Mouse (Mus musculus): ENCODE data around the gene Bmt2. TPM values are rescaled to one million over a fixed set of nuclear protein-coding genes. Genes with fewer than 3 reads are reported as not detected.

The Bmt2 gene
- polyA plus RNA-seq, 1 experiment from 2014 or later: 25.8 TPM

DNA sequence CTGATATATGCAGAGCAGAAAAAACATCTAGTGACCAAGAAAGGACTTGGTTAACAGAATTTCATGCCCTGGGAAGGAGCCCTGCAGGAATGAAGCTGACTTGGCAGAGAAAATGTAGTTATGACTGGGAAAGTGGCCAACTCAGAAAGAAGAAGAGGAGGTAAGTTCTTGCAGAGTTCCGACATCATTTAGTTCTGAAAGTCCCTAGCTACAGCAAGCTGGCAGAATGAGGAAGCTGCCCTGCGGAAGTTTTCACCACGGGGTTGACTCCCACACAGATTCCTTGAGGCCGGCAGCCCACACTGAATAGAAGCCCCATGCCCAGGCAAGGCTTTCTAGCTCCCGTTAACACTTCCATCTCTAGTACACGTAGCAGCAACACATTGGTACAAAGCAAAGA is 76.2 kb downstream of the Bmt2 start:
- Histone ChIP-seq H3K9ac (replicated peaks; ENCODE audit: low read length) (no peak overlapping the region), H3K4me3 (ENCODE audit: low read depth, low read length) (no peak overlapping the region), H3K9me3 (replicated peaks; ENCODE audit: control insufficient read depth, low read length) (no peaks in the 10 kb centered on the region), H3K27ac (replicated peaks; ENCODE audit: low read depth, low read length) (no peak overlapping the region), H3K36me3 (replicated peaks; ENCODE audit: control insufficient read depth, insufficient read depth, low read depth, low read length) (no peaks in the 10 kb centered on the region), H3K4me1 (ENCODE audit: control insufficient read depth, insufficient read depth, low read length) (no peaks in the 10 kb centered on the region), H3K27me3 (ENCODE audit: control insufficient read depth, insufficient read depth, low read length) (no peaks in the 10 kb centered on the region), H3K4me2 (ENCODE audit: low read depth, low read length) (no peak overlapping the region)
- 89% methylated on average over 6 of the region's 6 CpGs for WGBS
- DNase-seq (ENCODE audit: low spot score) (no peak), ATAC-seq (replicated peaks; ENCODE audit: insufficient number of reproducible peaks, low FRiP score, low TSS enrichment, low read depth) (no peak)

DNA sequence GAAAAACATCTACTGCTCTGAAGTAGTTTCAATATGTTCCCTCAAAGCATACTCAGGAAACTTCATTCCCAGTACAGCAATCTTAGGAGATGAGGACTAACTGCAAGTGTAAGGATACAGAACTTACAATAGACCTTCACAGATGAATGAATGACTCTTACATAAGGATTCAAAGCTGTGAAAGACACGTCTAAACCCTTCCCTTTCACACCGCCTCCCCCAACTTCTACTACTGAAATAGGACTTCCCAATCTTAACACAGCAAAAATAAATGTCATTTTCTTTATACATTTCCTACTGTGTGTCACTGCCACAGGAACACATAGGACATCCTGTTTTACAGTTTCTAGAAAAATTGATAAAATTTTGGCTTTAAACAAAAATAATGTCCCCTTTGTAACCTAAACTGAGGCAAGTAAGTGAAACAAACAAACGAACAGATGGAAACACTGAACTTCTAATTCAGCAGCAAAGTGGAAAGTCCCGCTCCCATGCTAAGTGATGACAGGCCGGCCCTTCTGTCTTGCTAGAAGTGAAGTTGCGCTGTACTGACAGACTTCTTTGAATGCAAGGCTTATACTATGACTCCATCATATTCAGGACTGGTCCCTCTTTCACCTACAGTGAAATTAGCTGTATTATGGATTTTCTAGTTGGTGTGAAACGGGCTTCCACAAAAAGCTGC is 79.4 kb downstream of the Bmt2 start:
- Histone ChIP-seq H3K36me3 (replicated peaks; ENCODE audit: control insufficient read depth, insufficient read depth, low read depth, low read length) (no peaks in the 10 kb centered on the region; the same call in 1 of the 2 replicates), H3K4me3 (ENCODE audit: low read depth, low read length) (no peak overlapping the region), H3K9ac (replicated peaks; ENCODE audit: low read length) (no peak overlapping the region), H3K4me2 (ENCODE audit: low read depth, low read length) (no peak overlapping the region), H3K9me3 (replicated peaks; ENCODE audit: control insufficient read depth, low read length) (no peaks in the 10 kb centered on the region), H3K27ac (replicated peaks; ENCODE audit: low read depth, low read length) (no peak overlapping the region), H3K4me1 (ENCODE audit: control insufficient read depth, insufficient read depth, low read length) (no peaks in the 10 kb centered on the region), H3K27me3 (ENCODE audit: control insufficient read depth, insufficient read depth, low read length) (no peaks in the 10 kb centered on the region)
- DNase-seq (ENCODE audit: low spot score) (no peak), ATAC-seq (replicated peaks; ENCODE audit: insufficient number of reproducible peaks, low FRiP score, low TSS enrichment, low read depth) (no peak)
- 76% methylated on average over 7 of the region's 7 CpGs for WGBS

- no peak overlapping the region for H3K4me2 ChIP-seq (ENCODE audit: low read depth, low read length)
- no peak for ATAC-seq (replicated peaks; ENCODE audit: insufficient number of reproducible peaks, low FRiP score, low TSS enrichment, low read depth)
- no peak overlapping the region for H3K4me3 ChIP-seq (ENCODE audit: low read depth, low read length)
- H3K4me1 ChIP-seq (ENCODE audit: control insufficient read depth, insufficient read depth, low read length): no peaks in the 10 kb centered on the region
- H3K27ac ChIP-seq (replicated peaks; ENCODE audit: low read depth, low read length): no peak overlapping the region
- 33% methylated on average over 4 of the region's 4 CpGs for WGBS
- DNase-seq (ENCODE audit: low spot score): peak; percentile 82
- no peak overlapping the region for H3K9ac ChIP-seq (replicated peaks; ENCODE audit: low read length)
- no peaks in the 10 kb centered on the region for H3K27me3 ChIP-seq (ENCODE audit: control insufficient read depth, insufficient read depth, low read length)
- no peaks in the 10 kb centered on the region for H3K9me3 ChIP-seq (replicated peaks; ENCODE audit: control insufficient read depth, low read length)
- no peaks in the 10 kb centered on the region; the same call in none of the 2 replicates for H3K36me3 ChIP-seq (replicated peaks; ENCODE audit: control insufficient read depth, insufficient read depth, low read depth, low read length)
Observed at GRCm38 (mm10) chr6:13592729-13593345, 84.9 kb downstream of the Bmt2 start.

- H3K9ac ChIP-seq (replicated peaks; ENCODE audit: low read length): no peak overlapping the region
- no peak overlapping the region for H3K4me3 ChIP-seq (ENCODE audit: low read depth, low read length)
- WGBS: 45% methylated on average over 2 of the region's 2 CpGs
- no peaks in the 10 kb centered on the region for H3K9me3 ChIP-seq (replicated peaks; ENCODE audit: control insufficient read depth, low read length)
- H3K4me1 ChIP-seq (ENCODE audit: control insufficient read depth, insufficient read depth, low read length): no peaks in the 10 kb centered on the region
- no peaks in the 10 kb centered on the region for H3K27me3 ChIP-seq (ENCODE audit: control insufficient read depth, insufficient read depth, low read length)
- H3K4me2 ChIP-seq (ENCODE audit: low read depth, low read length): no peak overlapping the region
- no peak overlapping the region for H3K27ac ChIP-seq (replicated peaks; ENCODE audit: low read depth, low read length)
- ATAC-seq (replicated peaks; ENCODE audit: insufficient number of reproducible peaks, low FRiP score, low TSS enrichment, low read depth) (no peak), DNase-seq (ENCODE audit: low spot score) (no peak)
- H3K36me3 ChIP-seq (replicated peaks; ENCODE audit: control insufficient read depth, insufficient read depth, low read depth, low read length): no peaks in the 10 kb centered on the region; the same call in none of the 2 replicates
Observed at GRCm38 (mm10) chr6:13586560-13586959, 91.2 kb downstream of the Bmt2 start.

DNA sequence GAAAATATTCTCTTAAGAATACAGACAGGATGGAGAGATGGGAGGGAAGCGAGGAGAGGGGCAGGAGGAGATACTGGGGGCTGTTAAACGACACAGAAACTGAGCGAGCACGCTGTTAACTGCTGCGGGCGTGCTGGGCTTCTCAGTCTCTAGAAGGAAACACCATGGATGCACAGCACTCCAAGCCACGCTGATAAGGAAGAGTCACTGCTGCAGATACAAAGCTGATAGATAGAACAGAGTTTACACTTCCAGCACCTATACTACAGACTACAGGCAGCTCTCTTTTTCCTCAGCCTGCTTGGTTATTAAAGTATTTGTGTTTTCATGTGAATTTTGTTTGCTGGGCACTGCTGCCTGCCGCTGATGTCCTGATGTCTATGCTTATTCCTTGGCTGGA is 91.6 kb downstream of the Bmt2 start:
- WGBS: 78% methylated on average over 8 of the region's 8 CpGs
- Histone ChIP-seq H3K27ac (replicated peaks; ENCODE audit: low read depth, low read length) (no peak overlapping the region), H3K9me3 (replicated peaks; ENCODE audit: control insufficient read depth, low read length) (no peaks in the 10 kb centered on the region), H3K9ac (replicated peaks; ENCODE audit: low read length) (no peak overlapping the region), H3K27me3 (ENCODE audit: control insufficient read depth, insufficient read depth, low read length) (no peaks in the 10 kb centered on the region), H3K36me3 (replicated peaks; ENCODE audit: control insufficient read depth, insufficient read depth, low read depth, low read length) (no peaks in the 10 kb centered on the region; the same call in none of the 2 replicates), H3K4me1 (ENCODE audit: control insufficient read depth, insufficient read depth, low read length) (no peaks in the 10 kb centered on the region), H3K4me3 (ENCODE audit: low read depth, low read length) (no peak overlapping the region), H3K4me2 (ENCODE audit: low read depth, low read length) (no peak overlapping the region)
- no peak for DNase-seq (ENCODE audit: low spot score)
- no peak for ATAC-seq (replicated peaks; ENCODE audit: insufficient number of reproducible peaks, low FRiP score, low TSS enrichment, low read depth)

- H3K27ac ChIP-seq (replicated peaks; ENCODE audit: low read depth, low read length): no peak overlapping the region
- H3K4me3 ChIP-seq (ENCODE audit: low read depth, low read length): no peak overlapping the region
- no peaks in the 10 kb centered on the region; the same call in none of the 2 replicates for H3K36me3 ChIP-seq (replicated peaks; ENCODE audit: control insufficient read depth, insufficient read depth, low read depth, low read length)
- no peak overlapping the region for H3K4me2 ChIP-seq (ENCODE audit: low read depth, low read length)
- DNase-seq (ENCODE audit: low spot score) (no peak), ATAC-seq (replicated peaks; ENCODE audit: insufficient number of reproducible peaks, low FRiP score, low TSS enrichment, low read depth) (no peak)
- no peaks in the 10 kb centered on the region for H3K27me3 ChIP-seq (ENCODE audit: control insufficient read depth, insufficient read depth, low read length)
- 82% methylated on average over 6 of the region's 6 CpGs for WGBS
- H3K4me1 ChIP-seq (ENCODE audit: control insufficient read depth, insufficient read depth, low read length): no peaks in the 10 kb centered on the region
- no peak overlapping the region for H3K9ac ChIP-seq (replicated peaks; ENCODE audit: low read length)
- H3K9me3 ChIP-seq (replicated peaks; ENCODE audit: control insufficient read depth, low read length): no peaks in the 10 kb centered on the region
Observed at GRCm38 (mm10) chr6:13584788-13585187, 93.0 kb downstream of the Bmt2 start.

DNA sequence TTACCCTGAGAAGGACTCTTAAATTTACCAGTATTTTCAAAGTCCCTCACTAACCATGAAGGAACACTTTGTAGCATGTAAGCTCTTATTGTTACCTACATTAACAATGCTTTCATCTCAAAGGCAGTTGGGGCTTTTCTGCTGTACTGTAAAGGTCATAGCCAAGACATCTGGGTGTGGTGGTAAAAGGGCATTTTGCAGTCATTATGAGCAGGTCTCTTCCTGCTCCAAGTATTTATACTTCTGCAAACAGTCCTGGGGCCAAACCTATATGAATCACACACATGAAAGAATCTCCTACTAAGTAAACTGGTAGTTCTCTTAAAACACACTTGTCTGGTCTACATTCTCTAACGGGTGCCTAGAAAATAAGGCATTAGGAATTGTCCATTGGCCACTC is 95.7 kb downstream of the Bmt2 start:
- Histone ChIP-seq H3K27me3 (ENCODE audit: control insufficient read depth, insufficient read depth, low read length) (no peaks in the 10 kb centered on the region), H3K4me3 (ENCODE audit: low read depth, low read length) (no peak overlapping the region), H3K9me3 (replicated peaks; ENCODE audit: control insufficient read depth, low read length) (no peaks in the 10 kb centered on the region), H3K4me2 (ENCODE audit: low read depth, low read length) (no peak overlapping the region), H3K27ac (replicated peaks; ENCODE audit: low read depth, low read length) (no peak overlapping the region), H3K9ac (replicated peaks; ENCODE audit: low read length) (no peak overlapping the region), H3K36me3 (replicated peaks; ENCODE audit: control insufficient read depth, insufficient read depth, low read depth, low read length) (no peaks in the 10 kb centered on the region; the same call in none of the 2 replicates), H3K4me1 (ENCODE audit: control insufficient read depth, insufficient read depth, low read length) (no peaks in the 10 kb centered on the region)
- no peak for ATAC-seq (replicated peaks; ENCODE audit: insufficient number of reproducible peaks, low FRiP score, low TSS enrichment, low read depth)
- 97% methylated on average over 1 of the region's 1 CpGs for WGBS
- no peak for DNase-seq (ENCODE audit: low spot score)
